Mouse (Mus musculus): ENCODE results near the gene Papolb.

DNA sequence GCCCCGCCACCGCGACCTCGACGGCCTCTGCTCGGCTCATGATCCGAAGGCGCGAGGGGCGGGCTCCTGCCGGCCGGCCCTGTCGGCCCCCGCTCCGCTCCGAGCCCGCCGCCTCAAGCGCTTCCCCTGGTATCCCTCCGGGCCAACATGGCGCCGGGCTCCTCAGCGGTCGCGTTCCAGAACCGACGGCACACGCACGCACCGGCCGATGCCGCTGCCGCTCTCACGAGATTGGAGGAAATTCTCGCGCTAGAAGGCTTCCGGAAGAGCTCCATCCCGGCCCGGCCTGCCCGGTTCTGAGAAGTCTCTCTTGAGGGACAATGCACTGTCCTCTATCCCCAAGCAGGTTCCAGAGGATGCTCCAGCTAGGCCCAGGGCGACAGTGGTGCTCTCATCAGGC, at the start of gene Papolb:
- TF ChIP-seq CTCF (IDR thresholded peaks at IDR 0.05; ENCODE audit: control insufficient read depth, insufficient read depth, insufficient replicate concordance, low read depth, low read length): no peak
- peak; percentile 57; the same call in 1 of the 2 replicates for TF ChIP-seq POLR2A (IDR thresholded peaks at IDR 0.05; ENCODE audit: control insufficient read depth, low read depth, low read length)
